Mouse (Mus musculus) bone marrow macrophage, adult 2 months (primary cell): ENCODE results near the gene Nxph1. TPM values are rescaled to one million over a fixed set of nuclear protein-coding genes. Genes with fewer than 3 reads are reported as not detected.

Experiments used
- H3K27ac ChIP-seq: 2 replicates; pipeline ENCODE4 v1.5.1; 2012; ENCODE audit warnings: low read depth, low read length; ENCODE audit not compliant: insufficient read depth
- H3K4me1 ChIP-seq: 2 replicates; pipeline ENCODE4 v1.6.1; 2012; ENCODE audit warnings: low read length; ENCODE audit not compliant: control insufficient read depth, insufficient read depth
- H3K4me3 ChIP-seq: 2 replicates; pipeline ENCODE4 v1.5.1; 2012; ENCODE audit warnings: mild to moderate bottlenecking, low read length, moderate library complexity; ENCODE audit not compliant: insufficient read depth
- CTCF ChIP-seq: IDR thresholded peaks from 2 replicates; pipeline ENCODE4 v1.5.1; 2012; ENCODE audit warnings: low read depth, mild to moderate bottlenecking, low read length, moderate library complexity
- POLR2A ChIP-seq: IDR thresholded peaks from 2 replicates; pipeline ENCODE4 v1.6.1; 2012; ENCODE audit warnings: mild to moderate bottlenecking, low read depth, low read length, borderline replicate concordance
- polyA plus RNA-seq: library from polyadenylated mRNA; stranded (reverse); fragments of >200 nt; gene quantifications from 2 replicates; pipeline ENCODE4 v1.2.4, GENCODE M21; 2012; ENCODE audit not compliant: missing spikeins, insufficient read depth, insufficient read length

The Nxph1 gene
- polyA plus RNA-seq, 1 experiment = not detected

DNA sequence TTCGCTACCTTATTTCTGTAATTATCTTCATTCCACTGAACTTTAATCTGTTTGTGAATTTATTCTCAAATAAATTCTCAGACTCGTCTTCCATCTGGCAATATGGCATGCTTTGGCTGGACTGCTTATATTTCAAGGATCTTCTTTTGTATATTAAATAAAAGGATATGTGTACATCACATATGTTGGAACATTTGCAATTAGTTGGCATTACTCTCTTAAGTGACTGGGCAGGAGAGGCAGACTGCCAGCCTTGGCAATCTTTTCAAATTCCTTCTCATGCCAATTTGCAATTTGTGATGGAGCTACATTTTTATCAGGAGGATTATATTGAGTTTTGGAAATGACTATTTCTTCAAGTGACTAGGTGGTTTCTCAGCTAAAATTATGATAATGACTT lies 149.1 kb downstream of the Nxph1 start:
- Histone ChIP-seq H3K4me3 (no peak overlapping the region), H3K4me1 (no peaks in the 10 kb centered on the region), H3K27ac (no peak overlapping the region)
- TF ChIP-seq POLR2A (no peak), CTCF (no peak)

DNA sequence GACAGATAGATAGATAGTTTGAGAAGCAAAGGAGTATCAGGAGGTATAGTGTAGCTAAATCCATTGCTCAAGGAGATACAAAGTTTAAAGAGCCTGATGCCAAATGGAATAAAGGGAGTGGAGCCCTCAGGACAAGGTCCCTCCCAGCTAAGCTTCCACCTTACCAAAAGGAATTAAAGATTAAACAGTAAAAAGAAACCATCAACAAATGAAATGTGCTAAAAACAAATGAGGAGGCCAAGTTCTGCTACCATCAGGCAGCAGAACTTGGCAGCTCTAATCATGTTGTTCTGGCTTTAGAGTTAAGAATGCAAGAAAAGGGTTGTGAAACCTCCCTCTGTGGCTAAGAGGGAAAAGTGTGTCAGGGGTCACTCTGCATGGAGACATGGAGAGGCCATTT lies 159.1 kb downstream of the Nxph1 start:
- no peak overlapping the region for H3K27ac ChIP-seq
- H3K4me3 ChIP-seq = no peak overlapping the region
- TF ChIP-seq POLR2A (no peak), CTCF (no peak)
- no peaks in the 10 kb centered on the region for H3K4me1 ChIP-seq

DNA sequence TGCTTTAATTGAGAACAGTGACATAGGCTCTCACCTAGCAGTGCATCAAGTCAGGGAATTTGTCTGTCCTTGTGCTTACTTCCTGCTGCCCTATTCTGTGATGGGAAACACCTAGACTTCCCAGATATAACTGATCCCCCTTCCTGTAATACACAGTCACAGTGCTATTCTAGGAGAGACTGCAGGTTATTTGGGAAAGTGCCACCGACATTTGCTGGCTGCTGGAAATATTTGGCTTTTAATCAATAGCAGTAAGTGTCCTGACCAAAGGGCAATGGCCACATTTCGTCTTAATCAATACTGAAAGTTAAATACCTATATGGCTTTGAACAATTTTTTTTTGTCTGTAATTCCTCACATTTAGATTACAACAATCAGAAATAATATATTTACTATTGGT lies 170.9 kb downstream of the Nxph1 start:
- Histone ChIP-seq H3K27ac (no peak overlapping the region), H3K4me3 (no peak overlapping the region), H3K4me1 (no peaks in the 10 kb centered on the region)
- TF ChIP-seq CTCF = no peak
- TF ChIP-seq POLR2A = no peak

DNA sequence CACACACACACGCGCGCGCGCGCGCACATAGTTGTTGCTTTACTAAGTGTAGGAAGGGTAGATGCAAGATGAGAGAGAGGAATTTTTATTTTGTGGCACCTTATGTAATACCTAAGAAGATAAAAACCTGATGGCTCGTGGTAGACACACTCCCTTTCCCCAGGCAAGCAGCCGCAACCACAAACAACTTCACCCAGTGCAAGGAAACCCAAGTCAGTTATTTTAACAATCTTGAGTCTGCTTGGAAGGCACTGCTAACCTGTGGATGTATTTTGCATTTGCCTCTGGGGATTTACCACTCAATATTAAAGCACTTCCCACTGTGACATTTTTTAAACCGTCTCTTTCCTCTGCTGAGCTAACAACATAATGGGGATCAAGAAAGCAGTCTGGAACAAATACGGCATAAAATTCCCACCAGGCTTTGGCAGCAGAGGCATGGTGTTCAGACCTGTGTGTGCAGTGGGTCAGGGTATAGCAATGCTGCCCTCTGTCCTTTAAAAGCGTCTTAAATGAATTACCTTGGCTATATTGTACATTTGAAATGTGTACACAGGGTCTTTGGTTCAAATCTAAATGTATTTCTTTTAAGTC lies 176.2 kb downstream of the Nxph1 start:
- Histone ChIP-seq H3K27ac (no peak overlapping the region), H3K4me3 (no peak overlapping the region), H3K4me1 (no peaks in the 10 kb centered on the region)
- TF ChIP-seq CTCF = no peak
- TF ChIP-seq POLR2A = no peak

DNA sequence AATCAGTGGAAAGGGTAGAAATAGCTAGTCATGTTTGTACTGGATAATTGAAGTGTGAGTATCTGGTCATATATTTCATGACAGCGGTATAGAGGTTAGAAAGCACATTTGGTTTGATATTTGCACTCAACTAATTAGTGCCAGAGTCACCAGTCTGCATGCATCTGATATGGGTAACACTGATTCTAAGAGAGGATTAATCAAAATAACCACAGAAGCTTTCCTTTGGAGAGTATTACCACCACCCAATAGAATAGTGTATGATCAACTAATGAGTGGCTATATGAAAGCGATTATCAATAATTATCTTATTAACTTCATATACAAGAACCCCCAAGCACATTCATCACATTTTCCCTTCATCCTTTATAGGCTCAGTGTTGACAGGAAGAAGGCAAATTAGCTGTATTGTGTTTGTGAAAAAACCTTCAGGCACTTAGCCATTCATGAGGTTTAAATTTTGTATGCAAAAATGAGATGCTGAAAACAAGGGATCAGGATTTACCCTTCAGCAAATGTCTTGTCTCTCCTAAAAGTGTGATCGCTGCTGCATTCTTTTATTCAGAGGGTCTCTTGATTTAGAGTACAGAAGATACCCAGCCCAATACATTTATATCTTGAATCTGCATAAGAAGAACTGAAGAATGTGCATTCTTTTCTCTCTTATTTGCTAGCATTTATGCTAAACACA lies 185.5 kb downstream of the Nxph1 start:
- Histone ChIP-seq H3K4me1 (no peaks in the 10 kb centered on the region), H3K27ac (no peak overlapping the region), H3K4me3 (no peak overlapping the region)
- TF ChIP-seq POLR2A (no peak), CTCF (no peak)

DNA sequence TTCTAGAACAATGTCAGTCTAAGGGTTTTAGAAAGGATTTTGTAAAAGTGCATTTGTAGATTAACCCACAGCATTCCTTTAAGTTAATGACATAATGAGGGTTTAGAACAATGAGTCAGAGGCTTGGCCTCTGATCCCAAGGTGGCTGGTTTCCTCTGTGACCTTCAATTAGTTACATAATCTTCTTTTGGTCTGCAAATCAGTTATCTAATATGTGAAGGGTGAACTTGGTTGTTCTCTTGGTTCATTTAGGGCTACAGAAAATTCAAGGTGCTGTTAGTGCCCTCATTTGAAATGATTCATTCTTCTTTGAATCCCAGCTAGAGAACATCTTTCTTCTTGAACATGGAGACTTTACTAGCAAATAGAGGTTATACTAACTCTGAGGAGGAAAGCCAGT lies 199.7 kb downstream of the Nxph1 start:
- no peak overlapping the region for H3K4me3 ChIP-seq
- no peak for TF ChIP-seq CTCF
- TF ChIP-seq POLR2A = no peak
- H3K4me1 ChIP-seq = no peaks in the 10 kb centered on the region
- H3K27ac ChIP-seq = no peak overlapping the region

GRCm38 (mm10) chr6:9149791-9150190 lies 201.6 kb downstream of the Nxph1 start:
- TF ChIP-seq POLR2A (no peak), CTCF (no peak)
- H3K27ac ChIP-seq = no peak overlapping the region
- H3K4me3 ChIP-seq = no peak overlapping the region
- H3K4me1 ChIP-seq = no peaks in the 10 kb centered on the region

DNA sequence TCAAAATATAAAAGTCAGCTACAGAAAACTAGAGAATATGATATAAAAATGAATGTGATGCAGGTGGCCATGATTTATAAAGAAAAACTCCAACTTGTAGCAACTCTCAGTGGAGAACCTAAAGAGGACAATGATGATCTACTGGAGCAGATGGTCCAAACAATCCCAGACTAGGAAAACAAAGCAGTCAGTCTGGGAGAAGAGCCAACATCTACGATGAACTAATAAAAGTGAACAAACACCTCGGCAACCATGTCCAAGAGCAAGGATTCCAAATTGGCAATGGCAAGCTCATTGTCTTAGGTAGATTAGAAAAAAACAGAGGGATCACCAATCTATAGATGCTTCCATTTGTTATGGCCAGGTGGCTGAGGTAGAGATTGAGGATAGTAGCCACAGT lies 211.0 kb downstream of the Nxph1 start:
- TF ChIP-seq CTCF (no peak), POLR2A (no peak)
- Histone ChIP-seq H3K27ac (no peak overlapping the region), H3K4me3 (no peak overlapping the region), H3K4me1 (no peaks in the 10 kb centered on the region)

DNA sequence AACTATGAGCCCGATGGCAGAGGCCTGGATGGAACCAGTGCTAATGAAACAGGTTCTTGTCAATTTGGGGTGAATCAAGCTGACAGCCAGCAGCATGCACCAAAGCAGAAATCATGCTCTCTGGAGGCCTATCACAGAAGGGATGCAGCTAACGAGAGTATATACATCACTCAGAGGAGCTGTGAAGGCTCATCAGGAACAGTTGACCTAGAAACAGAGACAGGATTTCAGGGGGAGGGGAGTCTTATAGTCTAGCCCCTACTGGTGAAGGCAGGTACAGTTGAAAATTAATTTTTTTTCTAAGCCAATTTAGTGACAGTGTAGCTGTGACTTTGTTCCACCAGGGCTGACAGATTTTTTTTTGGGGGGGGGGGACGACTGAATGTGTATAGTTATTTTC lies 234.2 kb downstream of the Nxph1 start:
- no peak overlapping the region for H3K4me3 ChIP-seq
- no peak for TF ChIP-seq CTCF
- TF ChIP-seq POLR2A = no peak
- no peak overlapping the region for H3K27ac ChIP-seq
- no peaks in the 10 kb centered on the region for H3K4me1 ChIP-seq

DNA sequence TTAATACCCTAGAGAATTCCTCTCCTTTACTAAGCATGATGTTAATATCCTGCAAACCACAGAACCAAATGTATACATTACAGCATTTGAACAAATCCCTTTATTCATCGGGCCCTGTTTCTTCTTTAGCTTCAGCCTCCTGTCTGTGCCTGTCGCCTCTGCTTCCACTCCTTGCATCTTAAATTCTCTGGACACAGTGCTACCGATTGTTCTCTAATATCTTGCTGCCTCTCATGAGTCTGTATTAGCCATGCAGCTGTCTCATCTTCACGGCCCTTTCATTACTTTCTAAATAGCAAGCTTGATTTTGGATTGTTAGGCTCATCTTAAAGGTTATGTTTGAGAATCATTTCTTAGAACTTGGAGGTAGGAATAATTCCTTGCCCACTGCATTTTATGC lies 262.5 kb downstream of the Nxph1 start:
- no peak overlapping the region for H3K4me3 ChIP-seq
- no peaks in the 10 kb centered on the region for H3K4me1 ChIP-seq
- TF ChIP-seq POLR2A (no peak), CTCF (no peak)
- H3K27ac ChIP-seq = no peak overlapping the region
